Mouse (Mus musculus) midbrain, embryonic 10.5 days (tissue): ENCODE results near the gene Dnmt1. TPM values are rescaled to one million over a fixed set of nuclear protein-coding genes. Genes with fewer than 3 reads are reported as not detected.

Experiments
- DNase-seq: peaks from one replicate; pipeline ENCODE4 v3.0.0-alpha.2; 2017; ENCODE audit warnings: low spot score
- H3K27ac ChIP-seq: fragments of 300-500 bp; sonication (generic); replicated peaks from 2 replicates; pipeline ENCODE4 v1.5.1; 2016; ENCODE audit warnings: mild to moderate bottlenecking
- H3K27me3 ChIP-seq: fragments of 300-500 bp; sonication (generic); 2 replicates; pipeline ENCODE4 v1.6.1; 2016; ENCODE audit warnings: low read depth, mild to moderate bottlenecking; ENCODE audit not compliant: poor library complexity, severe bottlenecking
- H3K36me3 ChIP-seq: fragments of 300-500 bp; sonication (generic); 2 replicates; pipeline ENCODE4 v1.6.1; 2016; ENCODE audit warnings: mild to moderate bottlenecking, moderate library complexity
- H3K4me1 ChIP-seq: fragments of 300-500 bp; sonication (generic); 2 replicates; pipeline ENCODE4 v1.6.1; 2016
- H3K4me3 ChIP-seq: fragments of 300-500 bp; sonication (generic); 2 replicates; pipeline ENCODE4 v1.5.1; 2016; ENCODE audit warnings: mild to moderate bottlenecking, moderate library complexity
- H3K9me3 ChIP-seq: fragments of 300-500 bp; sonication (generic); replicated peaks from 2 replicates; pipeline ENCODE4 v1.6.1; 2016; ENCODE audit warnings: mild to moderate bottlenecking
- WGBS: fragments of 180-500 bp; shearing (Covaris S2); methylation state at CpG from one replicate; pipeline ENCODE4 v1.1.7; 2016; 5-methylcytosine and 5-hydroxymethylcytosine counted together
- polyA plus RNA-seq: library from polyadenylated mRNA; unstranded; fragments of >200 nt; fragmentation: Nextera tagmentation; extraction: Ambion mirVana; gene quantifications from 2 replicates; pipeline ENCODE4 v1.2.1, GENCODE M21; 2016

Dnmt1 gene
- polyA plus RNA-seq, 1 experiment from 2014 or later = 141 TPM

DNA sequence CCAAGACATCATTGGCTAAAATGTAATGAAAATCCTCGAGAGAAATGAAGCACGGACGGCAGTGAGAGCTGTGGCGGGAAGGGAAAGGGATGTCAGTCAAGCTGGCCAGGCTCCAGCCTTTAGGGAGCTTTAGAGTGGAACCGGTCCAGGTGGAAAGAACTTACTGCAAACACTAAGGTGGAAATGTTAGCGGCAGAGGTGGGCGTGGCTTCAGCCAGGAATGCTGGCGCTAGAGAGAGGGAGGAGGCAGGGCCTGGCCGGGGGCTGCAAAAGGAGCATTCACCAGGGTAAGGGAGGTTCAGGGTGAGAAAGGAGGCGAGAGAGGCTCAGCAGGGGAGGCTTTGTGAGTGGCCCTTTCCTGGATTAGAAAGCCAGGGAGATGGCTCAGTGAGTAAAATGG, 31.2 kb upstream of the Dnmt1 start:
- H3K4me3 ChIP-seq = no peak overlapping the region
- 7% methylated on average over 10 of the region's 10 CpGs for WGBS
- peaks cover 7% of the 10 kb centered on the region for H3K4me1 ChIP-seq
- H3K36me3 ChIP-seq = no peaks in the 10 kb centered on the region
- H3K27me3 ChIP-seq = peaks cover 14% of the 10 kb centered on the region
- H3K9me3 ChIP-seq = no peaks in the 10 kb centered on the region
- no peak overlapping the region; the same call in 1 of the 2 replicates for H3K27ac ChIP-seq
- peak; percentile 30 for DNase-seq

DNA sequence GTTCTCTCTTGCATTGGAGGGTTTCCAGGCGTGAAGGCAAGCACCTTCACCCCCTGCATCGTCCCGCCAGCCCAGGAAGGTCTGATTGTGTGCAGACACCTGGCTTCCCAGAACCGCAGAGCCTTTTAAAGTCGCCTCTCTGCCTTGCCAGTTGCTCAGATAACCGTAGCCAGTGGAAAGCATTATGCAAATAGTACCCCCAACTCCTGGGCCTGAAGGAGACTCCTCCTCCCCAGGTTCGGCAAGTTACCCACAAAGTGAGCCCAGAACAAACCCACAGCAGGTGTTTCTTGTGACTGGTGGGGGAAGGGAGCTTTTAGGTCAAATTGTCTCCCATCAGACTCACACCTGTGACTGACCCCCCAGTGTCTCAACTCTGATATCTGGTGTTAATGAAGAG, 28.3 kb upstream of the Dnmt1 start:
- 27% methylated on average over 7 of the region's 7 CpGs for WGBS
- DNase-seq = no peak

DNA sequence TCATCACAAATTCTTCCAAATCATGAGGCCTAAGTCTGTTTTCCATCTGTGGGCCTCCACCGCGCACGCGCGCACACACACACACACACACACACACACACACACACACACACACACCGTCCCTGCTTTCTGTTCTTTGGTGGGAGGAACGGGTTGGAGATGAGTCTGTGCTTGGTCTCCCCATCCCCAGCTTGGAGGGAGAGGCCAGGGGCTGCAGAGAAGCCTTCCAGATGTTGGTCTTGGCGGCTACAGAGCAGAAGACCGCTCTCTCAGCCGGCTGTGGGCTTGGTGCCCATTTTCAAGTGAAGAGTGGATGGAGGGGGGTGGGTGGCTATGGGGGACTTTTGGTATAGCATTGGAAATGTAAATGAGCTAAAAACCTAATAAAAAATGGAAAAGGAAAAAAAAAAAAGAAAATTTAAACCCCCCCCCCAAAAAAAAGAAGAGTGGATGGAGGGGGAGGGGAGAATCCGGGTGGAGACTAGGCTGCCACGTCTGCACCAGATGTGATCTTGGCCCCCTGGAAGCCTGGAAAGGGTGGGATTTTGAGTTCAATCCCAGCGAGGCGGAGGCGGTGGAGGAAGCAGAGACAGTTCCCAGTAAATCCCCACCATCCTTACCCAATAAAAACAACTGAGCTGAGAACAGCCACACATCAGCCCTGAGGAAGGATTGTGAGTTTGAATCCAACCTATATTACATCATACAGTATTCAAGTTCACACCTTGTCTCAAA, 27.4 kb upstream of the Dnmt1 start:
- Histone ChIP-seq H3K36me3 (no peaks in the 10 kb centered on the region), H3K9me3 (no peaks in the 10 kb centered on the region), H3K27me3 (peaks cover 14% of the 10 kb centered on the region), H3K4me1 (peaks cover 7% of the 10 kb centered on the region), H3K27ac (no peak overlapping the region), H3K4me3 (no peak overlapping the region)
- no peak for DNase-seq
- WGBS = 70% methylated on average over 15 of the region's 15 CpGs

More for the DNA sequence above, 28.3 kb upstream of the Dnmt1 start:
- Histone ChIP-seq H3K9me3 (no peaks in the 10 kb centered on the region), H3K36me3 (no peaks in the 10 kb centered on the region), H3K4me3 (no peak overlapping the region), H3K27me3 (peaks cover 14% of the 10 kb centered on the region), H3K4me1 (peaks cover 7% of the 10 kb centered on the region), H3K27ac (no peak overlapping the region)

DNA sequence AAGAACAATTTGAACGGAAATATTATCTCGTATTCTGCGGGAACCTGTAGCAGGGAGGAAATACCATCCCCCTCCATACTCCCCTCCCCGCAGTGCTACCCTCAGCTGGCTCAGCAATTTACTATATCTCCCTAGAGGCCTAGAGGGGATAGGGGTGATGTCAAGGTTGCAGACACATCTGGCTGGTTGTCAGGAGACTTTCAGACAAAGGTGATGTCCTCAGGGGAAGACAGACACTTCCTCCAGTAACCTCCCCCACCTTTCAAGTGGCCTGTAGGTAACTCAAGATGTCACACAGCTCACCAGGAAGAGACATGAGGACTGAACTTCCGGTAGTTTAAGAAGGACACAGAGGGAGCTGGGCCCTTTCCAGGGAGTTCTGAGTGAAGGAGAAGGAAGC, 23.5 kb upstream of the Dnmt1 start:
- no peaks in the 10 kb centered on the region for H3K4me1 ChIP-seq
- H3K27me3 ChIP-seq = peaks cover 7% of the 10 kb centered on the region; the same call in 1 of the 2 replicates
- no peak overlapping the region for H3K27ac ChIP-seq
- no peaks in the 10 kb centered on the region for H3K36me3 ChIP-seq
- no peak for DNase-seq
- 67% methylated on average over 5 of the region's 5 CpGs for WGBS
- no peak overlapping the region for H3K4me3 ChIP-seq
- no peaks in the 10 kb centered on the region for H3K9me3 ChIP-seq

DNA sequence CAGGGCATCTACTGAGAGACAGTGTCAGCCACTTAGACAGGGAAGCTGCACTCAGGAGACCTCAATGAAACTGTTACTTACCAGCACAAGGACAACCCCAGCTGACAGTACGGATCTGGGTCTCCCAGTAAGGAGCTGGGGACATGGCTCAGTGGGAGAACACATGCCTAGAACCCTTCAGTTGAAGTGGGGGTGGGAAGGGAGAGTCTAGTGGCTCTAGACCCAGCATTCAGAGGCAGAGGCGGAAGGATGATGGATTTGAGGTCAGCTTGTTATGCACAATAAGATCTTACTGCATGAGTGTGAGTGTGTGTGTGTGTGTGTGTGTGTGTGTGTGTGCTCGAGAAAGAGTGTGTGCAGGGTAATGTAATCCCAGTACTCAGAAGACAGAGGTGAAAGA, 22.5 kb upstream of the Dnmt1 start:
- Histone ChIP-seq H3K4me3 (no peak overlapping the region), H3K4me1 (no peaks in the 10 kb centered on the region), H3K36me3 (no peaks in the 10 kb centered on the region), H3K27ac (no peak overlapping the region), H3K27me3 (no peaks in the 10 kb centered on the region), H3K9me3 (no peaks in the 10 kb centered on the region)
- 78% methylated on average over 3 of the region's 3 CpGs for WGBS
- no peak for DNase-seq

DNA sequence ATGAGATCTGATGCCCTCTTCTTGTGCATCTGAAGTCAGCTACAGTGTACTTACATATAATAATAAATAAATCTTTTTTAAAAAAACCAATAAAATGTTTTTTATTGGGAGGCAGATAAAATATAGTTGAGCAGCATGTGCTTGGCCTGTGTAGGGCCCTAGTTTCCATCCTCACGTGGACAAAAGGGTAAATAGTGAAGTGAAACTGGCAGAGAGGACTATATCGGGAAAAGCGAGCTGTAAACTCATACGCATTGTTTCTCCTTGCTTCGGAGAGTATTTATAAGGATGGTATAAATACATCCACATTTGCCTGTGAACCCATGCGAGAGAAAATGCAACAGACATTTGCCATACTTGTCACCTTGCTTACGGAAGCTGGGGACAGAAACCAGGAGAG, 20.1 kb upstream of the Dnmt1 start:
- no peaks in the 10 kb centered on the region for H3K9me3 ChIP-seq
- H3K27ac ChIP-seq = no peak overlapping the region
- WGBS = 90% methylated on average over 7 of the region's 7 CpGs
- H3K27me3 ChIP-seq = peaks cover 9% of the 10 kb centered on the region
- no peak for DNase-seq
- H3K4me1 ChIP-seq = peaks cover 21% of the 10 kb centered on the region
- no peak overlapping the region for H3K4me3 ChIP-seq
- H3K36me3 ChIP-seq = no peaks in the 10 kb centered on the region

DNA sequence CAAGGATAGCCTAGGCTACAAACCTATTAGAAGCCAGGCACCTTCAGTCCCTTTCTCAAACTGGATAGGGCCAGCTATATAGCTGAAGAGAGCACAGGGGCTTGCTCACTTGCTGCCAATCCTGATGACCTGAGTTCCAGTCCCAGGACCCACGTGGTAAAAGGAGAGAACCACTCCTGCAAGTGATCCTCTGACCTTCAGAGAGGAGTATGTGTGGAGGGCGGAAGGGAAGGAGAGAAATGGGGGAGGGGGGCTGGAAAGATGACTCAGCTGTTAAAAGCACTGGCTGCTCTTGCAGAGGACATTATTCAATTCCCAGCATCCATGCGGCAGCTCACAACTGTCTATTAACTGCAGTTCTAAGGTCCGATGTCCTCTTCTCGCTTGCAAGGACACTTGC, 19.5 kb upstream of the Dnmt1 start:
- Histone ChIP-seq H3K36me3 (no peaks in the 10 kb centered on the region), H3K4me3 (no peak overlapping the region), H3K27ac (no peak overlapping the region), H3K9me3 (no peaks in the 10 kb centered on the region), H3K4me1 (peaks cover 25% of the 10 kb centered on the region), H3K27me3 (peaks cover 14% of the 10 kb centered on the region)
- WGBS = 77% methylated on average over 5 of the region's 5 CpGs
- no peak for DNase-seq

DNA sequence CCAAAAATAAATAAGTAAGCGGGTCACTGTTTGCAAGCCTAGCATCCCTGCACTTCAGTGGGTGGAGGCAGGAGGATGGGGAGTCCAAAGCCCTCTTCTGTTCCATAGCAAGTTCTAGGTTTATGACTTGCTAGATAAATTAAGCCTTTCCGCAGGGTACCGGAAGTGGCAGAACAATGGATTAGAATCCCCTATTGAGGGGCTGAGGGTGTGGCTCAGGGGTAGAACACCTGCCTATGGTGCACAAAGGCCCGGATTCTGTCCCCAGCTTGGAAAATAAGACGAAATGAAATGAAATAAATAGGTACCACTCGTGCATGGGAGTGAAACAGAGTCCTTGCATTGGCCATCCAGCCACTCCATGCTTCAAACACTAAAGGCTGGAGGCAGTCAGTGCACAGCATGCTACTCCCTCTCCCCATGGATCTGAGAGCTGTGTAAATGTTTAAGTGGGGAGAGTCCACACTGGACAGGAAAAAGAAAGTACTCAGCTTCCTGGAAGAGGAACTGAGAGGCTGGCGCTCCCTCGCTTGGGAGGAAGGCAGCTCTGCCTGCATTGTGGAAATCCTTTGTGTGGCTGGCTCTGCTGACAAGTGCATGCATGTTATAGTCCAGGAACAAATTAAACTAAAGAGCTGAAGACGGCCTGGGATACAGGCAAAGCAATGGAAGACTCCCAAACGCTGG, 18.9 kb upstream of the Dnmt1 start:
- Histone ChIP-seq H3K9me3 (no peaks in the 10 kb centered on the region), H3K27ac (no peak overlapping the region), H3K27me3 (peaks cover 14% of the 10 kb centered on the region), H3K36me3 (no peaks in the 10 kb centered on the region), H3K4me1 (peaks cover 30% of the 10 kb centered on the region), H3K4me3 (no peak overlapping the region)
- DNase-seq = no peak
- 67% methylated on average over 10 of the region's 10 CpGs for WGBS

DNA sequence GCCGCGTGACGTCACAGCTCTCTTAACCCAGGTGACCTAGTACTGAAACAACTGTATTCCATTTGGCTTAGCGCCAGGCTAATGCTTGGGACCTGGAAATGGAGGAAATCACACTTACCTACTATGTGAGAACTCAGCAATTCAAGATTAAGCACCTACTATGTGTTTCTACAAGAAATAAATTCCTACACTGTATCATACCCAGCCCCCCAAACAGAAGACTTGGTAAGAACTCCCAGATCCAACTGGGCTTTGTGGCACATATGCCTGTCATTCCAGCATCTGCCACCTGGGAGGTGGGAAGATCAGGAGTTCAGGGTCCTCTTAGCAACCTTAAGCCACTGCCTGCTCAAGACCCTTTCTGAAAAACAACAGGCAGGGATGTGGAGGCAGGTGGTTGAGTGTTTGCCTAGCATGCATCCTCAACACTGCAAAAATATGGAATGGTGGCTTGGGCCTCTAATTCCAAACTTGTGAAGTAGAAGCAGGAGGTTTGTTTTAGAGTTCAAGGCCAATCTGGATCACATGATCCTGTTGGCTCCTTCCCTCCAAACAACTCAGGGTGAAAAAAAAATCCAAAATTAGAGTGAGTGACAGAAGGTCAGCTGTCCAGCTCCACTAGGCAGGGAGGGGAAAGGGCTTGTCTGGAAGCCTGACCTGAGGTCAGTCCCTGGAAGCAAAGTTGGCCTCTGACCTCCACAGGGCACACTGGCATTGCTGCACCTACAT, 17.4 kb upstream of the Dnmt1 start:
- H3K4me3 ChIP-seq = peak overlapping the region; percentile 89
- no peaks in the 10 kb centered on the region for H3K36me3 ChIP-seq
- peak; percentile 32 for DNase-seq
- WGBS = under 1% methylated on average over 4 of the region's 4 CpGs
- no peaks in the 10 kb centered on the region for H3K9me3 ChIP-seq
- peak overlapping the region; percentile 90 for H3K27ac ChIP-seq
- peaks cover 44% of the 10 kb centered on the region for H3K4me1 ChIP-seq
- H3K27me3 ChIP-seq = peaks cover 14% of the 10 kb centered on the region

DNA sequence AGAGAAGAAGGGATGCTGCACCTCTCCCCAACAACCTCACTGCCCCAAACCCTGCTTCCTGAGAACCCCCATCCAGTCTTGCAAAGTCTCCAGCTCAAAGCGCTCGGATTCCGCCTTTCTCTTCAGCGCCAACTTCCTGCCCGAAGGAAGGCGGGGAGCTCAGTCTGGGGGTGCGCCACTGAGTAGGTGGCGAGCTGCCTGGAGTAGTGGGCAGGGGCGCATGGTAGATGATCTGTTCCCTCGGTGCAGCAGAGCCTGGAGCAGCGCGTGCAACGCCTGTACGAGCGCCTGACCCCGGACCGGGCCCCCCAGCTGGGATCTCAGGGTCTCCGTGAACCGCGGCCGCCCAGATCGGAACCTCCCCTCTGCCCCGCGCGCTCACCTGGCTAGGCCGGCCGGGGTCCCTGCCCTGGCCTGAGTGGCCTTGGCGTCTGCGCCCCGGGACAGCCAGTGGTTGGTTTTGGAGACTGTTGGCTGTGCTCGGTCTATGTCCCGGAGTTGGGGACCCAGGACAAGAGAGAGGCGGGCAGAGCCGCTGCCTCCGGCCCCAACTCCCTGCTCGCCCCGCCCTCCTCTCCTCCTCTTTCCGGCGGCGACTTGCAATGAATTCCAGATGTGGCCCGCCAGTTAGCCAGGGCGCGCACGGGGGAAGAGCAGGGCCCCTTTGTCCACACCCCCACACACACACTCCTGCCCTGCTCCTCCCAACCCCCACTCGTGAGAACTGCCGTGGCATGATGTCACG, 16.7 kb upstream of the Dnmt1 start, which contains the start of gene S1pr2:
Gene S1pr2 (minus strand): TSS at position 566 of the 745 bp plus-strand sequence.
- Histone ChIP-seq H3K36me3 (no peaks in the 10 kb centered on the region), H3K4me3 (peak within 1 kb of the TSS; percentile 89), H3K4me1 (peaks cover 50% of the 10 kb centered on the region), H3K27me3 (peaks cover 14% of the 10 kb centered on the region), H3K27ac (peak within 1 kb of the TSS; percentile 90), H3K9me3 (no peaks in the 10 kb centered on the region)
- DNase-seq = peak; percentile 85
- under 1% methylated on average over 47 of the region's 47 CpGs for WGBS

DNA sequence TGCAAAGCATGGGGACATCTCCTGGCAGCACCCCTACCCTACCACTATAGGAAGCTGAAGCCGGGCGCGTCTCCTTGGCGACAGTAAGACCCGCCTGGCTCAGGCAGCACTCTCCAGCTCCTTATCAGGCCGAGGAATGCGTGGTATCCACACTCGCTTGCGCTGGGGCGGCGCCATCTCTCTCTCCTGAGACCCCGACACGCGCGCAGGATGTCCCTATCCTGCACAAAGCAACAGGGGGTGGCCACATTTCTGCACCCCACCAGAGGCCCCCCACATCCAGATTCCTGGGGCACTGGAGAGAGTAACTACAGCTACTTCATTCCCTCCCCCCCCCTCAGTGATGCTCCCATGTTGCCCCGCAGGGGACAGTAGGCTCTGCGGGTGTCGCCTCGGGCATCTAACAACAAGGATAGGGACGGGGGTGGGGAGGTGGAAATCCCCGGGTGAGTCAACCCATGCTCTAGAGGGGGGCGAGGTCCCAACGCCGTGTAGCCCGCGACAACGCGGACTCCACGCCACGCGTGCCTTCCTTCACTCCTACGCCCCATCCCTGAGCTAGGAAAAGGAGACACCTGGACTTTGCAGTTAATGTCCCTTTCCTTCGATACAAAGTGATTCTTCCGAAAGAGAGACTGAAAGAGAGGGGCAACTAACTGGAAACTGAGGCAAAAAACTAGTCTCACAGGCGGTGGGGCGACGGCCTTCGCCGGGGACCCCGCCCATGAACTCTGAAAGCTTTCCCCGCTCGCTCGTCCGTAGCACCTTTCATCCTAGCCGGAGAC, 15.9 kb upstream of the Dnmt1 start:
- H3K27ac ChIP-seq = peak overlapping the region; percentile 90
- peaks cover 50% of the 10 kb centered on the region for H3K4me1 ChIP-seq
- no peaks in the 10 kb centered on the region for H3K9me3 ChIP-seq
- peak; percentile 66 for DNase-seq
- H3K36me3 ChIP-seq = no peaks in the 10 kb centered on the region
- WGBS = under 1% methylated on average over 45 of the region's 45 CpGs
- peaks cover 14% of the 10 kb centered on the region for H3K27me3 ChIP-seq
- H3K4me3 ChIP-seq = peak overlapping the region; percentile 89

DNA sequence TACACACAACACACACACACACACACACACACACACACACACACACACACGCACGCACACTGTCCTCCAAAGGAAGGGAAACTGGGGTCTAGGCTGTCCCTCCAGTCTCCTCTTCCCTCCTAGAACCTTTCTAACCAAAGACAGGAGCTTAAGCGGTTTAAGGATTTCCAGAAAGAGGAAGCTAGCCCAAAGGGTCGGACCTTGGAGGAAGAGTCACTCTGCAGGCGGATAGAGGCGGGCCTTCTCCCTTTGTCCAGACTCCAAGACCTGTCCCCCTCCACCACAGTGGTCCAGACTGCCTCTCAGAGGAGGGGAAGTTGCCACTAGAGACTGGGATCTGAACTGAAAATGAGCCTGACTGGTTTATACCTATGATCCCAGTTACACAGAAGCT, 14.0 kb upstream of the Dnmt1 start:
- Histone ChIP-seq H3K9me3 (no peaks in the 10 kb centered on the region), H3K27me3 (peaks cover 14% of the 10 kb centered on the region), H3K4me3 (peak overlapping the region; percentile 18; the same call in 1 of the 2 replicates), H3K36me3 (peaks cover 4% of the 10 kb centered on the region), H3K27ac (no peak overlapping the region), H3K4me1 (peaks cover 50% of the 10 kb centered on the region)
- 36% methylated on average over 5 of the region's 6 CpGs for WGBS
- no peak for DNase-seq
